Mouse (Mus musculus) T-helper 2 cell (primary cell): ENCODE measurements around the gene Gm11639.

Experiments used
- in situ Hi-C: fragments of 300-600 bp; cut with MboI, MseI; formaldehyde crosslinking; loops from one replicate; pipeline ENCODE4 v1.15.1; 2025; ENCODE audit warnings: high pct_unique_total_duplicates

Gm11639 gene

DNA sequence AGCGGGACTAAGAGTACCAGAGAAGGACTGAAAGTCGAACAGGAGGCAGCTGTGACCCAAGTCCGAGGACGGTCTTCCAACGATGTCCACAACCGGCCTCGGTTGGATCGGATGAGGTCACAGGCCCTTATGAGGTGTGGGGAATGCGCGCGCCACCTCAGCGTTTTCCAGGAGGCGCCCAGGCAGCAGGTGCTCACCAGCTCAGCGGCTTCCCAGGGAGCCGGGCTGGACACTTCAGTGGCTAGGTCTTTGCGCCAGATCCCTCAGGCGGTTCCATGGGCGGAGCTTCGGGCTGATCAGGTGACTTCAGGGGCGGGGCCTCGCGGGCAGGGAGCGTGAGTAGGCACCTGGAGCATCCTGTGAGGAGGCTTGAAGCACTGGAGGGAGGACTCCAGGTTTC is at the start of gene Gm11639:
Gene Gm11639, plus strand, starts transcription at position 160 of the 400 bp plus-strand sequence.
- in situ Hi-C loops: no loop called here

DNA sequence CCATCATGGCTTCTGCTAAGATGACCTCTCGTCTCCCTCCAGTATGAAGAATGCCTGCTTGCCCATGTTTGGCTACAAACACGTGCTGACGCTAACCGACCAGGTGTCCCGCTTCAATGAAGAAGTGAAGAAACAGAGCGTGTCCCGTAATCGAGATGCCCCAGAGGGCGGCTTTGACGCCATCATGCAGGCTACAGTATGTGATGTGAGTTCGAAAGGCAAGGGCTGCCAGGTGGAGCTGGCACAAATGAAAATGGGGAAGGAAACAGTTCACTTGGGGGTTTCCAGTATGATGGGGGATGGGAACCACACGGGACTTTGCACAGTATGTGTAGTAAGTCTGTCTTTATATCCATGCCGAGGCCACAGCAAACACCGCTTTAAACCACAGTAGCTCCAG is 48.5 kb upstream of the Gm11639 start:
- in situ Hi-C loops: no loop called here

DNA sequence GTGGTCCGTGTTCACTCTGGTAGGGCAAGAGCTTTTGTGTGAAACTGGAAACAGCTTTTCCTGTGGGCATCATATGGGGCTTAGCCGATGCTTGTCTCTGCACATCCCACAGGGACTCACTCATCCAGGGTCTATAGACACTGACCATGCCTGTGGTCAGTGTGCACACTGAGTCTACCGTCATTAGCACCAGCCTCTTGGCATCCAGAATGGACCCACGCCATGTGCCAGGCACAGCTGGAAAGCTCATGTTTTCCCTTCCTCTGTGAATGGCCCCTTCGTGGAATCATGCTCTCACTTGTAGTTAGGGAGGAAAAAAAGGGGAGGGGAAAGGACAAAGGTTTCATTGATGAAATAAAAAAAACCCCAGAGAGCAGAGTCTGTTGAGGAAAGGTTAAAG is 47.5 kb upstream of the Gm11639 start:
- in situ Hi-C loops: no loop called here

DNA sequence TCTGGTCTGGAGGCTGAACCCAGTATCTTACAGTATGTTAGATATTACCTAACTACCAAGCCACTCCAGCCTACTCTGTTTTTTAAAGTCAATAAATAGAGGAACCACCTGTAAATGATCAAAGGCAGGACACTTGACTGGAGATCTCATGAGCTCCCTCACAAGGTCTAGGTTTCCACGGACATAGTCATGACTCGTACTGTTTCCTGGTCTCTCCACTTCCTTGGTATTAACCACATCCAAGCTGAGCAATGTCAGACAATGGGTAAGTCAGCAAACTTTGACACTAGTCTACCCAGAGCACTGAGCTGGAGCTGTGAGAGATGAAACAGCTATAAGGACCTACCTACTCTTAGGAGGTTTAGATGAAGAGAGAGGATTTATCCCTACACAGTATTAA is 46.6 kb upstream of the Gm11639 start:
- in situ Hi-C loops: no loop called here

DNA sequence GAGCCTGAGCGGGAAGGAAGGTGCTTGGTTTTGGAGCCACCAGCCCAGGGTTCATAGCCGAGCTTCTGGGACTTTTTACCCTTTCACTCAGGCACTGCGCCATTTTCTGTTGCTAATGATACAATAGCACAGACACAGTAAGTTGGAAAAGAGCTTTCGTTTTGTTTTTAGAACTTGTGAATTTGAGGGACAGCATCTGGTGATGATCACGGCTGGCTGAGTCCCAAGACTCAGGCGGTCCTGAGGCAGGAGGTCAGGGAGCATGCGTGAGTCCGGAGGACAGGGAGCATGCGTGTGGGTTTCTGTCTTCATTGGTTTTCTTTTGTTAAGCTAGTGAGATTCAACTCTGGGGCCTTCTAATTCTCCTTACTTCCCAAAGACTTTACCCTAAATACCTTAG is 45.9 kb upstream of the Gm11639 start:
- in situ Hi-C loops: no loop called here

DNA sequence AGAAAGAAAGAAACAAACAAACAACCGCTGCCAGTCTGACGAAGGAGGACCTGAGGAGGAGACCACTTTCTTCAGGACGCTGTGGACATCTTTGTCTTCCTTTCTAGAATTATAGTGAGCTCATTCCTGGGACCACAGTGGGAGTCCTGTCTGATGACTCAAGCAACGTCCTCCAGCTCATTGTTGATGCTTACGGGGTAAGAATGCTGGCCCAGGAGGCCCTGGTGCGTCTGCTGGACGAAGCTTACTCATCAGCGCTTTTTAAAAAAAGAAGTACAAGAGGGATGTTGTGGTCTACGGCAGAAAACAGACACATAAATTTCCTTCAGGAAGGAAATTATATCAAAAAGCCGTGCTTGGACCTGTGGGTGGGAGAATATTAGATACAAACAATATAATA is 44.6 kb upstream of the Gm11639 start:
- in situ Hi-C loops: no loop called here

DNA sequence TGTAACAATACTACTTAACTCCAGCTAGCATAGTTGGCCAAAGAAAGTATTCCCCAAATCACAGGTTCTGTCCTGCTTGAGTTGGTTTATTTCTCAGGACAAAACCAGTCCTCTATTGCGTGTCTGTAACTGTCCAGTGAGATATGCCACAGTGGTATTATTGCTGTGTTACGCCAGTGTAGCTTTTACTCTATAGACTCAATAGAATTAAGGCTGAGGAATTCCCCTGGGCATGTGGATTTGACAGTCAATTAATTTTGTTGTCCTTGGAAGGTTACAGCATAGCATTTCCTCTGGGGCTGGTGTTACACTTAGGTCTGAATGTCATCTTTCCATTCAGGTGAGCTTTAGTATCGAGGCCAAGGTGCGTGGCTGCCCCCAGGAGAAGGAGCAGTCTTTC is 42.3 kb upstream of the Gm11639 start:
- in situ Hi-C loops: no loop called here

DNA sequence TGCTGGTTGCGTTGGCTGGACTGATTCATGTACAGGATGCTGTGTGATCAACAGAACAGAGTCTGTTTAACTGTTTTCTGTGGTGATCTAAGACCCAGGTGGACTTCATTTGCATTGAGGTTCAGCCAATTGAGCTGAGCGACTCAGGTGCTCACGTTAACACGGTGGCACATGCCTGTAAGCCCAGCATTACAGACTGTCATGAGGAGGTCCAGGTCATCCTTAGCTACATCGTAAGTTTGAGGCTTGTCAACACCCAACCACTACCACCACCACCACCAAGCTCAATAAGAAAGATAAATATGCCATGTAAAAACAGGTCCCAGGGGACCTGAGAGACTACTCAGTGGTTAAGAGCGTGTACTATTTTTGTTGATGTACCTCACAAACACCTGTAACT is 40.1 kb upstream of the Gm11639 start:
- in situ Hi-C loops: no loop called here

DNA sequence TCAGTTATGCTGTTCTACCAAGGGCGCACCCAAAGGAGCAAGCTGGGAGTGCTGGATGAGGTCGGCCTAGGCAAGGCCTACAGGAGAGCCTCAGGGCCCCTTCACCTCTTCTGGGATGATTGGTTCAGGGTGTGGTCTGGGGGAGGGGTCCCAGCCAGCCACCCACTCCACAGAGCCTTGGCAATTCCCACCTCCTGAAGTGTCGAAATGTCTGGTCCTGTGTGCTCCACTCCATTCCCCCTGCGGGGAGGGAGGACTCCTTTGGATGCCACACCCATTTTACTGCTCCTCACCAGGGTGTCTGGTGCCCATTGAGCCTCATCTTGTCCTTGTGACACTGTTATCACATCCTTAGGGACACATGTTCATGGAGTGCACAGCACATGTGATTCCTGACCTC is 39.3 kb upstream of the Gm11639 start:
- in situ Hi-C loops: no loop called here

DNA sequence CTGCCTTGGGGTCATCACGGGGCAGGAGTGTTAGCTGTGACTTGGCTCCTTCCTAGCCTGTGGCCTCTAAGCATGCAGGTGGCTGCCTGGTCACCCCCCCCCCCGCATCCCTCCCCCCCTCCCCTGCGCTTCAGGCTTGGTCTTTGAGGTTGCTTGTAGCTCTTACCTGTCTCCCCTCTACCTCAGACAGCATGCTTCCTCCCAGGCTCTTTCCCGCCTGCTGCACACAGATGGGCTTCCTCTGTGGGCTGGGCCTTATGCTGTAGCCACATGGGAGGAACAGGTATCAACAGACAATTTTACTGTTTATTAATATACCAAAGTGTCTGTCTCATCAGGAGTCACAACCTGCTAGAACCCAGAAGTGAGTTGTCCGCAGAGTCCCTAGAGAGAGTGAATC is 38.9 kb upstream of the Gm11639 start:
- in situ Hi-C loops: no loop called here

DNA sequence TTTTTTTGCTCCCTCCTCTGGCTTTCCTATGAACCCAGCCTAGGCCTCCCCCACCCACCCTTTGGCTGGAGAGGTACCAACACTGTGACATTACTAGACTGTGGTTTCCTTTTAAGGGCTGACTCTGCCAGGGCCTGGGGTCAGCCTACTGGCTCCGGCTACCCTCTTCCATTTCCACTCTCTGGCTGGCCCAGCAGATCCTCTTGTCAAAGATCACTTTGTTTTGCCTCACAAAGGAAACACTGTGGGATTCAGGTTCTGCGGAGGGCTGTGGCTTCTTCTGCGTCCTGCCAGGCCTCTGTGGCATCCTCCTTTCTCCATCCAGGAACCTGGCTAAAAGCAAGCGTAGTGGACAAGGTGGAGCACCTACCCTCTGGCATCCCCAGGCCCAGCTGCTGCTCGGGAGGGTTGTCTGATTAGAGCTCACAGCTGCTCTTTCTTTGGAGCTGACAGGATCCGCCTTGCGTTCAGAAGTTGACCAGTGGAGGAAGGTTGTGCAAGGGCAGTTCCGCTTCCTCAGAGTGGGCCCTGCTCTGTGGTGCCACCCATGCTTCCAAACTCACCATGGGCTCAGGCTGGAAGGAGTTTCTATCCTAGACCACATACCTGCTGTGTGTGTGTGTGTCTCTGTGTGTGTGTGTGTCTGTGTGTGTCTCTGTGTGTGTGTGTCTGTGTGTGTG is 38.2 kb upstream of the Gm11639 start:
- in situ Hi-C loops: no loop called here

DNA sequence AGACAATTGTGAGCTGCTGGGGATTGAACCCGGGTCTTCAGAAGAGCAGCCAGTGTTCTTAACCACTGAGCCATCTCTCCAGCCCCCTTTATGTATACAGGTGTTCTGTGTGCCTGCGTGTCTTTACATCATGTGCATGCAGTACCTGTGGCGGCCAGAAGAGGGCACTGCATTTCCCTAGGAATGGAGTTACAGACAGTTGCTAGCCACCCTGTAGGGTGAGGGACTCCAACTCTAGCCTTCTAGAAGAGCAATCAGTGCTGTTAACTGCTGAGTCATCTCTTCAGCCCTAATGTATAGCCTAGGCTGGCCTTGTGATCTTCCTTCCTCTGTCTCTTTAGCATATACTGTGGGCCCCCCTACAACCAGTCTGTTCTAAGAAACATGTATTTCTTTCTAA is 36.9 kb upstream of the Gm11639 start:
- in situ Hi-C loops: no loop called here

DNA sequence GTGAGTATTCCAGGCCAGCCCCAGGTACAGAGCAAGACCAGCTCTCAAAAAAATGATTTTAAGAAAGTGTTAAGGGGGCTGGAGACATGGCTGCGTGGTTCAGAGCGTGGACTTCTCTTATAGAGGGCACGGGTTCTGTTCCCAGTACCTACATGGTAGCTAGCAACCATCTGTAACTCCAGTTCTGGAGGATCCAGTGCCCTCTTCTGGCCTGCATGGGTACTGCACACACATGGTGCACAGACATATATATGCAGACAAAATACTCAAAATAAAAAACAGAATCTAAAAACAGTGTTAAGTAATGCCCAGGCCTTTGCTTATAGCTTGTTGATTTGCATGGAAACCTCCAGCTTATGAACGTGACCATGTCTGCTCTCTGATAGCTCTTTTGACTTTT is 24.9 kb upstream of the Gm11639 start:
- in situ Hi-C loops: no loop called here

DNA sequence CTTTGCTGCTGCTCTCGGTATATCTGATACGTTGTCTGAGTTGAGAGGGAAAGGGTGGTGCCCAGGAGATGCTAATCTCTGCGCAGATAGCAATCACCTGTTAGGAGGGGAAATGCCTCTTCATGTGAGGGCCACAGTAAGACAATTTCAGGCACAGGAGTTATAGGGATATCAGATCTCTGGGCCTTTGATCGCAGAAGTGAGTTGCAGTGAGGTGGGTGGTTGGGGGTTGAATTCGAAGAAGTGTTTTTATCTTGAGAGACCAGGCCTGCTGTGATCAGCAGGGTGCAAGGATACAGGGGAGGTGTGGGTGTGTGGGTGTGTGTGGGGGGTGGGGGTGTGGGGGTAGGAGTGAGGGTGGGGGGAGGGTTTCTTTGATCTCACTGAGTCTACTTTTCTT is 24.4 kb upstream of the Gm11639 start:
- in situ Hi-C loops: no loop called here

DNA sequence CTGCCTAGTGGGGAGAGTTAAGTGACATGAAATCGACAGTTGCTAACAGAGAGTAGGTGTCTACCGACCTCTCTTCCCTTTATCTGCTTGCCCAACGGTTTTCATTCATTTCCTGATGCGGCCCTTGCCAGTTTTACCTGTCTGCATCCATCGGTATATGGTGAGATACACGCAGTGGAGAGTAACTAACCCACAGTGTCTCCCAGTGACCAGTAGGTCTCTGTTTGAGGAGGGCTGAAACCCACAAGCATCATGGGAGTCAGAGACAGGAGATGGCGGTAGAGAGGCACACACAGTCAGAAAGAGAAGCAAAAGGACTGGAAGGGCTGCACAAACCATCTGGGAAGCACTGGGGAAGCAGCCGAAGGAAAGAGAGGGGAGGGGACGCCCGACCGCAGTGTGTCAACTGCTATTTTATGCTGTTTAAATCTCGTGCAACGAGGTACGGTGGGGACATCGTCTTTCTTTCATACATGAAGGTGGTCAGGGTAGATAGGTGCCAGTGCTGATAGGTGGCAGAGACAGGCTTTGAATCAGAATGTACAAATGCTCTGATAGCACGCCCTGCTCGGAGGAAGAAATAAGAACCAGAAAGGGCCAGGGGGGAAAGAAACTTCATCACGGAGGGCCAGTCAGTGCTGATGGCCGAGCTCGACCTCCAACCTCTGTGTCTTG is 23.8 kb upstream of the Gm11639 start:
- in situ Hi-C loops: no loop called here

DNA sequence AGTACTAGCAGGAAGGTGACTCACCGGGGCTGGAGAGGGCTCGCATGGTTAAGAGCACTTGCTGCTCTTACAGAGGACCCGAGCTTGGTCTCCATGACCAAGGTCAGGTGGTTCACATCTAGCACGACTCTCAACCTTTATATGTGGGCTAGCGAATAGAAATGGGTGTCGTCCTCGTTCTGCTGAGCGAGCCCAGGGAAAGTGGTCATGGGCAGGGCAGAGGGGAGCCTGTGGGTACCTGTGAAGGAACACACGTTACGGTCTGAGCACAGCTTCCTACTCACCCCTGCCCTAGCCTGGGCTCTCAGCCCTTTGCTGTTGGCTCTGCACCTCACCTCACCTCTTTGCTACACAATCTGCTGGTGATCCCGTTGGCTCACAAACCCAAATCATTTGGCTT is 22.9 kb upstream of the Gm11639 start:
- in situ Hi-C loops: no loop called here

DNA sequence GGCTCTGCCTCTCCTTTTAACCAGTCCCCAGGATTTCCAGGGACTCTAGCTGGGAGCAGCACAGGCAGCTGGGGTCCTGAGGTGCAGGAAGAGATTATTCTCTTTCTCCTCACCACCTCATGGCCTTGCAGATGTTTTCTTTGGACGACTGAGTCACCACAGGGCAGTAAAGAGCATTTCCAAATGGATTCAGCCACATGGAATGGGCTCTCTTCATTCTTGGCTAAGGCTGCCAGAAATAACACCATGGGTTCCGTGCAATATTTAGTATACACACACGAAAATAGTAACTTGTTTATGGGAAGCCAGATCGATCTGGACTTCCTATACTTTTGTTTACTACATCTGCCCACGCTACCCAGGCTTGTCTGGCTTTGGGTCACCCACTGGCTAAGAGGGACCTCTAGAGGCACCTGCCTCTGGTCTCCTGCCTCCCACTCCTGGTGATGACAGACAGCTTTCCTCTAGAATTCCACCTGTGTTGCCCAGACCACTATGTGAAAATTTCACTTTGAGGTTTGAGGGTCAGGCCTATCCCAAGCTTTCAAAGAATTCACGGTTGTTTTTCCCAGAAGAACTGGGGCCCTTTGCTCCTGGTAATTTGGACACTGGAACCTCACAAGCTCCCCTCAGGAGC is 22.1 kb upstream of the Gm11639 start:
- in situ Hi-C loops: no loop called here

DNA sequence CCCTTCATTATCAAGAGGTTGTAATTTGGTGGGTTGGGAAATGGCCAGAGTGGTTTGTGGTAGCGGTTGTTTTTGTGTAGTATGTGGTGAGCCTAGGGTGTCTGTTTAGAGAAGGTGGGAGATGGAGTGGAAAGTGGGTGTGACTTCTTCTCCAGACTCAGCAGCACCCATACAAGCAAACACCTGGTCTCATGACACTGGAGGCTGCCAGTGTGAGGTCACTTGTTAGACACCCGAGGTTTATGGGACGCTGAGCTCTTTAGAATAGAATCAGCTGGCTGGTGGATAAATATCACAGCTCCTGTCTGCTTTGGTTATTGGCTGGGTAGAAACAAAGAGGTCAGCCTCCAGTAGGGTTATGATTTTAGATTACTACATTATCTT is 21.6 kb upstream of the Gm11639 start:
- in situ Hi-C loops: no loop called here

DNA sequence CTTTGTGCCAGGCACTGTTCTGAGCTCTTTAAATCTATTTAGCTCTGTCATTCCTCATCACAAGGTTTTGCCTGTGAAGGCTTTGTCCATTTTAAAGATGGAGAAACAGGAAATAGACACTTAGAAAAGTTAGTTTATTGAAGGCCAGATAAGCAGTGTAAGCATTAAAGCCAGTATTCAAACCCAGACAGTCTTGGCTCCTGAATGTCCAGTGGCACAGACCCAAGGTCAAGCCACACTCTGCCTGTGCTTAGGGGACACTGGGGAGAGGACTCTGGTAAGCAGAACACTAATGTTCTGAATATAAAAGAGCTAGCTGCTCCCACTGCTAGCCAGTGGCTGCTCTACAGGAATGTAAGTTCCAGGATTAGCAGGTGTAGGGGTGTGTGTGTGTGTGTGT is 21.1 kb upstream of the Gm11639 start:
- in situ Hi-C loops: no loop called here

DNA sequence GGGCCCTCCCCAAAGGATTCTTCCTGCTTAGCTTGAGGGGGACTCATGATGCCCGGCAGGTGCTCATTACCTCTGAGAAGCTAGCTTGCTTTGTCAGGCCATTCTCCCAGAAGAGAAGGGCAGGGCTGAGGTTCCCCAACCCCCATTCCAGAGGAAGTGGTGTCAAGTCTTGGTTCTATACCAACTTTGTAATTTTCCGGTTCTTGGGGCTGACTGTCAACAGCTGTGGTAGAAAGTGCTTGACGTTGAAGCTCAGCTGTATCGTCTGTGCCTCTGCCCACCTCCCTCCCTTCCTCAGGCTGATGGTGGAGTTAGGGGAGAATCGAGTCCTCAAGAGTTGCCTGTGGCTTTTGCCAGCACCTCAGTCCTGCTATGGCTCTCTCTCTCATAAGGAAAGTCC is 18.1 kb upstream of the Gm11639 start:
- in situ Hi-C loops: no loop called here

DNA sequence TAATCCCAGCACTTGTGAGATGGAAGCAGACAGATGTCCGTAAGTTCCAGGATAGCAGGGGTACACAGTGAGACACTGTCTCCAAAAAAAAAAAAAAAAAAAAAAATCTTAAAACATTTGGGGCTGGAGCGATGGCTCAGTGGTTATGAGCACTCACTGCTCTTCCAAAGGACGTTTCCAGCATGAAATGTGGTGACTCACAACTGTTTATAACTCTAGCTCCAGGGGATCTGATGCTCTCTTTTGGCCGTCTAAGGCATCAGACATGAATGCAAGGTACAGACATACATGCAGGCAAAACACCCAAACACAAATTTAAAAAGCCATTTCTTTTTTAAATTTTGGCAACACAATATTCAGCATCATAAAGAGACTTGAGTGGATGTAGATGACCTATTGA is 12.1 kb upstream of the Gm11639 start:
- in situ Hi-C loops: no loop called here

DNA sequence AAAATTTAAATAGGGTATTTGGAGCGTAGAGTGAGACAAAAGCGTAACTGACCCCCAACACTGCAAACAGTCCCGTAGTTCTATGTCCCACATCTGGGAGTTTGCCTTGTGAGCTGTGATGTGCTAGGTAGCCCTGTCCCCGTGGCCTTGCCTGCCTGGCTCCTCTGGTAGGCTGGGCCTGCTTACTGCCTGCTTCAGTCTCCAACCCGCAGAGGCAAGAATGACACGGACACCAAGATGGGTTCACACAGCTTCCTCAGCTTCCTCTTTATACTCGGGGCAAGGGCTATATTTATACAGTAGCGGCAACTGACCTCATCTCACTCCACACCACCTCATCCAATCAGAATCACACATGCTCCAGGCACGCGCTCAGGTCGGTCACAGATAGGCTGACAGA is 10.7 kb upstream of the Gm11639 start:
- in situ Hi-C loops: no loop called here

DNA sequence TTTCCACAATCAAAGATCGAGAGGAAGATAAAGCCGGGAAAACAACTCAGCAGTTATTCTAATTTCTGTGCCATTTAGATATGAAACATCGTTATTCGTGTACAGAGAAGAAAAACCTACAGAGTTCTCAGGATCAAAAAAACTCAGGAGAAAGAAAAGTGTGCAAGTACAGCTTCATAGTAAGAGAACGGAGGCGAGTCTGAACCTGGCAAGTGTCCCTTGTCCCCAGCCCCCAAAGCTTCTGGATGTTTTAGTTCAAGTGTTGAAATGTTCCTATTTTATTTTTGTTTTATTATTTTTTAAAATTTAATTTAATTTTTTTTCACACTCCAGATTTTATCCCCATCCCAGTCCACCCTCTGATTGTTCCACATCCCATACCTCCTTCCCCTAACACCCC is 7.7 kb downstream of the Gm11639 start:
- in situ Hi-C loops: no loop called here
